Mouse (Mus musculus): ENCODE measurements around the gene Ano10.

- no peak for TF ChIP-seq POLR2A (IDR thresholded peaks at IDR 0.05; ENCODE audit: borderline replicate concordance, insufficient read depth, low read length)
- TF ChIP-seq CTCF (IDR thresholded peaks at IDR 0.05; ENCODE audit: borderline replicate concordance, insufficient read depth, low read depth, low read length), result no peak
These were observed 100.4 kb downstream of the Ano10 start for GRCm38 (mm10) chr9:122193823-122194222.

Measured in cerebellum, adult 2 months (tissue).